Mouse (Mus musculus) embryo, embryonic 11 days (tissue): ENCODE measurements around the gene Sacm1l.

Experiments
- DNase-seq: peaks from one replicate; pipeline ENCODE4 v3.0.0-alpha.2; 2015

Sacm1l gene

GRCm38 (mm10) chr9:123509638-123510604 is 19.6 kb upstream of the Sacm1l start:
- no peak for DNase-seq

DNA sequence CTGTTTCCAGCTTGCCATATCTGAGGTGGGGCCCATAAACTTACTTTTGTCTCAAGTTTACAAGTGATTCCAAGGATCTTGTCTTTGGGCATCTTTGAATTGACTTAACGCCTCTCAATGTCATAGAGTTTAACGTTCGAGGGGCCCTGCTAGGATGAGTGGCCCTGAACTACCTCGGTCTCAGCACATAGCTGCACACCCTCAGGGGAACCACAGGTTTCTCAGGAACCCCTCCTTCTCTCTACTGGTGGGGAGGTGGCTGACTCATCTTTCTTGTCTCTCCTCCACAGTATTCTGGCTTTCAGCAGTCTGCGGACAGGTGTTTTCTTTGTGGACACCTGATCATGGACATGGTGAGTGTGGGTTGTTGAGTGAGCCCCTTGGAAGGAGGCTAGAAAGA is 18.6 kb upstream of the Sacm1l start:
- no peak for DNase-seq

- DNase-seq, result no peak
Measured at GRCm38 (mm10) chr9:123512482-123512881, 17.1 kb upstream of the Sacm1l start.

GRCm38 (mm10) chr9:123515087-123515486 is 14.5 kb upstream of the Sacm1l start:
- DNase-seq, result no peak

GRCm38 (mm10) chr9:123516641-123517385 is 12.7 kb upstream of the Sacm1l start:
- DNase-seq, result no peak

DNA sequence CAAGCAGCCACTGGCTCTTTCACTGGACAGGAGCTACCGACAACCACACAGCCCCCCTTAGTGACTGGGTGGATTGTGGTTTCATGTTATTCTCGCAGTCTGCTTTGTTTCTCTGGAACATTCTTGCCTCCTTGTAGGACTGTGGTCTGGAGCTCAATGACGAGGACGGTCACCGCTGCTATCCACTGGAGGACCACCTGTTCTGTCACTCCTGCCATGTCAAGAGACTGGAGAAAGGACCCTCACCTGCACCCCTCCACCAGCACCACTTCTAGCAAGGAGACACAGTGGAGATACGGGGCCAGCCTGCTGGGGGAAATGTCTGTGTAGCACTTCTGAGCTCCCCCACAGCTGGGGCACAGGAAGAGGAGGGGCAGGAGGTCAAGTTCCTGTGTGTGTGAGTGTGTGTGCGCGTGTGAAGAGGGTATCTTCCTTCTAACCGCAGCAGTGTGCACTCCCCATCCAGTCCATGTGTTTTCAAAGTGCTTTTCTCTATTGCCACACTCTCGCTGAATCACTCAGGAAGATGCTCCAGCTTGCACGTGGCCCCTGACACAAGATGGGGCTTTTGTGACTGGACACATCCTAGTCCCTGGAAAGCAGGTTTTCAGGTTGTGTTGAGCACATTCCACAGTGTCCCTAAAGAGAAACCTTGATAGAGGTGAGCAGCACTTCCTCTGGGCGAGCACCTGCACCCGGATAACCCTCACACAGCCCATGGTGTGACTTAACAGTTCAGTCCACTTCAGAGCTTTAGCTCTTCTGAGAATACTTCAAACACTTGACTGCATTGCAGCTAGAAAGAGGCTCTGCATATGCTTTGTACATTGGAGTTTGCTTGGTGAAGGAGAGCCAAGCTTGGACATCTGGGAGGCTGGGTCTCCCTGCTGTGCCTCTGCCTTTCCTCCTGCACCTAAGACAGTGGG is 10.3 kb upstream of the Sacm1l start:
- no peak for DNase-seq

GRCm38 (mm10) chr9:123520735-123521134 is 8.8 kb upstream of the Sacm1l start:
- DNase-seq, result no peak

GRCm38 (mm10) chr9:123523676-123524075 is 5.9 kb upstream of the Sacm1l start:
- peak; percentile 57 for DNase-seq

DNA sequence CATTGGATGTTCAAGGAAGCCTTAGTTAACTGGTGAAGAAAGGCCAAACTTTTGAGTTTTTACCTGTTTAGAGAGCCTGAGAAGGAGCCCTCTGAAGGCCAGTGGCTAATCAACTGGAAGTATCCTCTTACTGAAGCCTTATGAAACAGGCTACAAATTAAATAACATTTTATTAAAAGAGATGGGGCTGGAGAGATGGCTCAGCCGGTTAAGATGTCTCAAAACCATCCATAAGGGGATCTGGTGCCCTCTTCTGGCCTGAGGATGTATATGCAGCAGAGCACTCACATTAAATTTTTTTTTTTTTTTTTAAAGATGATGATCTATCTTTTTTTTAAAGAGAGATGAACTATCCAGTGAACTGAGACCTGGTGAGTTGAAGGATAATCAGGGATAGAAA is 4.5 kb upstream of the Sacm1l start:
- peak; percentile 82 for DNase-seq

GRCm38 (mm10) chr9:123526502-123526901 is 3.1 kb upstream of the Sacm1l start:
- DNase-seq, result no peak

DNA sequence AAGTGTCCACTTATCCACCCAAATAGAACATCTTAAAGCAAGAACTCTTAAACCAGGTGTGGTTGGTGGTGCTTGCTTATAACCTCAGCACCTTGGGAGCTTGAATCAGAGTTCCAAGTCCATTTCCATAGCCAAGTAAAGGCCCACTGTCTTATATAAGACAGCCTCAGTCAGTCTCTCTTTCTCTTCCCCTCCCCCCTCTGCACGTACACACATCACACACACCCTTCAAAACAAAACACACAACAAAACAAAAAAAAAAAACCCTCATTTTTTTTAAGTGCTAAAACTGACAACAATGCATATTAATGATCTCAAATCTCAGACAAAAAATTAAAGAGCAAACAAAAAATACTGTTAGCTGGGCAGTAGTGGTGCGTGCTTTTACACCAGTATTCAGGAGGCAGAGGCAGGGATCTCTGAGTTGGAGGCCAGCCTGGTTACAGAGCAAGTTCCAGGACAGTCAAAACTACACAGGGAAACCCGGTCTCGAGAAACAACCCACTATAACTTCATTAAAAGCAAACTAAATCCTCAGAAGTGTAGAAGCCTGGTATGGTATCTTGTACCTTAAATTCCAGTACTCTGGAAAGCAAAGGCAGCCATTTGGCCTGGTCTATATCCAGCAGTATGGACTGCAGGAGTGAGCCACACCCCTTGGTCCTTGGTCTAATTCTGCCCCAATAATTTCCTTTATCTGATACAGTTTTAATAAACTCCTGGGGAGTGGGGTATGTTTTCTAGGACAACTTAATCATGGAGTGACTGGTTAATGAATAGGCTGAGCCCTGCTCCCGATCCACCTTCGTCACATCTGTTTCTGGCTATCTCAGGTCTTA is 1.3 kb upstream of the Sacm1l start:
- peak; percentile 20 for DNase-seq

- DNase-seq, result peak; percentile 60
Measured at GRCm38 (mm10) chr9:123528926-123529295, 648 bp upstream of the Sacm1l start.

DNA sequence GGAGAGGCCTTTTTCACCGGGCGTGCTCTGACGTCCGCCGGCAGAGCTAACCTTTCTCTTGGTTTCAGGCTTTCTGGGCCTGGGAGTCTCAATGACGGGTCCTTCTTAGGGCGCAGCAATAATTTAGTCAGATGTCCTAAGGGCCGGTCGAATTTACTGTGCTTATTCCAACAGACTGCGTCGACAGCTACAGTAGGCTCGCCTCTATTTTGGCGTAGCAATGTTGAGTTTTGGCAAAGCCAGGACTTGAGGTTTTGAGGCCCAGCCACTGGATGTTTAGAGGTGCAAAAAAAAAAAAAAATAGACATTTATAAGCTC is 558 bp downstream of the Sacm1l start:
- no peak for DNase-seq

GRCm38 (mm10) chr9:123530566-123531130 is 1.1 kb downstream of the Sacm1l start:
- DNase-seq, result no peak

- no peak for DNase-seq
Measured at GRCm38 (mm10) chr9:123531234-123531633, 1.7 kb downstream of the Sacm1l start.

DNA sequence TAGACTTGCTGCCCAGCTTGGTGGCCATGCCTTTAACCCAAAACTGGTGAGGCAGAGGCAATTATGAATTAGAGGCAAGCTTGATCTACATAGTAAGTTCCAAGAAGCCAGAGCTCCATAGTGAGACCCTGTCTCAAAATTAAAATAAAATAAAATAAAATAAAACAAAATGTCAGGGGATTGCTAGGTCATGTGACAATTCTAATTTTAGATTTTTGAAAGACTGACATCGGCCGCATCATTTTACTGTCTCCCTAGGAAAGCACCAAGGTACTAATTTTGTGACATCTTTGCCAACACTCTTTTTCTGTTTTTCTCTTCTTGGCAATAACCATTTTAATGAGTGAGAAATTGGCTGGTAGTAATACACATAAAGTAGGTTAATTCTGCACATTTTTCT is 7.1 kb downstream of the Sacm1l start:
- no peak for DNase-seq

DNA sequence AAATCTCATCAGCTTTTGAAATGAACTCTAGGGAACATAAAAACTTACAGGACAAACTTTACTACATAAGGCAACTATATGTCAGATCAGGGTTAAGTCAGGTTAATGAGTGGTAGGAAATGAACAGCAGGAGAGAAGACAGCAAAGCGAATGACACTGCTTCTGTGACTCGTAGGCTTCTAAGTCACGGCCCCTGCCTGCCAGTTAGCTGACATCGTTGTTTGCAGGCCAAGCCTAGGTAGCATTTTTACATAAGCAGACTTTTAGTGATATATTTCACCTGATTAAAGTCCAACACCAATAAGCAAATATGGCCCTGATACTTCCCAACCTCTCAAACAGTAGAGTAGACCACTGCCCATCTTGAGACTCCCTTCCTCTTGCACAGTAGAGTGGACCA is 8.6 kb downstream of the Sacm1l start:
- no peak for DNase-seq

- no peak for DNase-seq
Measured at GRCm38 (mm10) chr9:123539093-123539492, 9.5 kb downstream of the Sacm1l start.

GRCm38 (mm10) chr9:123539823-123540222 is 10.3 kb downstream of the Sacm1l start:
- DNase-seq, result no peak

DNA sequence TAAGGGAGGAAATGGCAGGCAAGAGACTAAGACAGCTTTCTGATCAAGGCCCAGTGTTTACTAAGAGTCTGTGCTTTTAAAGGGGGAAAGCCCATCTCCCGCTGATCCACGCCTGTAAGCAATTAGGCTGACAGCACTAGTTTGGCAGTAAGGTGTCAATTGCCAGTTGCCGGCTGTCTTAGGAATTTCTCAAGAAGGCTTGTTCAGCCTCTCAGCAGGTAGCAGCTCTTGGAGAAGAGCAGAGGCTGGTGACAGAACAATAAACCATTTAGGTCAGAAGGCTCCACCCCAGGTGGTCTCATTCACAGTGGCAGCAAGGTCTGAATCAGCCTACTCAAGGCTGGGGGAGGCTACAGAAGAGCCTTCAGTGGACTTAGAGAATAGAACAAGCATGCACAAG is 25.0 kb downstream of the Sacm1l start:
- DNase-seq, result peak; percentile 52

GRCm38 (mm10) chr9:123577360-123578192 is 48.0 kb downstream of the Sacm1l start:
- no peak for DNase-seq
